Mouse (Mus musculus) myocyte (in vitro differentiated cells): Measurements from ENCODE around the gene Tmem208.

Experiments used
- CEBPB ChIP-seq: IDR thresholded peaks from 2 replicates; pipeline ENCODE4 v1.6.1; 2011; ENCODE audit warnings: mild to moderate bottlenecking, moderate library complexity; ENCODE audit not compliant: poor library complexity, insufficient read depth, severe bottlenecking
- E2F4 ChIP-seq: IDR thresholded peaks from one replicate; pipeline ENCODE4 v1.6.1; 2011; ENCODE audit warnings: mild to moderate bottlenecking, control low read depth, moderate library complexity; ENCODE audit not compliant: insufficient read depth
- MAX ChIP-seq: IDR thresholded peaks from one replicate; pipeline ENCODE4 v1.6.1; 2011; ENCODE audit warnings: low read depth, mild to moderate bottlenecking, control low read depth
- MYOD1 ChIP-seq, 3 experiments: IDR thresholded peaks; one replicate each; pipeline ENCODE4 v1.6.1; 2011; ENCODE audit warnings: control low read depth in 2 of 3, low read depth in 2 of 3, mild to moderate bottlenecking in 2 of 3, moderate library complexity in 1 of 3; ENCODE audit not compliant: insufficient read length in 2 of 3, control insufficient read depth in 1 of 3
- MYOG ChIP-seq, 3 experiments: IDR thresholded peaks; one replicate each; pipeline ENCODE4 v1.6.1; 2011; ENCODE audit warnings: control low read depth in 2 of 3, low read depth in 2 of 3, mild to moderate bottlenecking in 2 of 3; ENCODE audit not compliant: insufficient read length in 2 of 3, control insufficient read depth in 1 of 3, insufficient read depth in 1 of 3
- POLR2A ChIP-seq: IDR thresholded peaks from one replicate; pipeline ENCODE4 v1.6.1; 2011; ENCODE audit warnings: low read depth, mild to moderate bottlenecking, control low read depth, moderate library complexity; ENCODE audit not compliant: insufficient read length
- TCF12 ChIP-seq: IDR thresholded peaks from one replicate; pipeline ENCODE4 v1.6.1; 2011; ENCODE audit warnings: mild to moderate bottlenecking, control low read depth; ENCODE audit not compliant: poor library complexity, insufficient read depth, severe bottlenecking
- TCF3 ChIP-seq: IDR thresholded peaks from one replicate; pipeline ENCODE4 v1.6.1; 2011; ENCODE audit warnings: low read depth, control low read depth; ENCODE audit not compliant: insufficient read length
- USF1 ChIP-seq: IDR thresholded peaks from one replicate; pipeline ENCODE4 v1.6.1; 2011; ENCODE audit warnings: low read depth, mild to moderate bottlenecking, control low read depth, moderate library complexity

- TF ChIP-seq MAX (no peak), TCF3 (no peak), POLR2A (no peak), CEBPB (no peak), E2F4 (no peak), TCF12 (no peak), USF1 (no peak), MYOG (IDR thresholded peaks at IDR 0.05; ENCODE audit: control insufficient read depth in 1 of 3, insufficient read depth in 1 of 3, insufficient read length in 2 of 3, low read depth in 2 of 3) (no peak), MYOD1 (IDR thresholded peaks at IDR 0.05; ENCODE audit: control insufficient read depth in 1 of 3, insufficient read length in 2 of 3, low read depth in 2 of 3) (no peak)
Observed at GRCm38 (mm10) chr8:105384070-105384469, 57.9 kb downstream of the Tmem208 start.
